Mouse (Mus musculus) embryonic fibroblast, embryonic 13.5 days (primary cell): ENCODE measurements at regions not wholly inside any gene's neighbourhood (a gene's known extent, or its start where the extent isn't known, plus 50 kb on each side); places are given as distances from the start of the nearest gene placed in this dataset.

Experiments
- CTCF ChIP-seq: IDR thresholded peaks from 2 replicates; pipeline ENCODE4 v1.5.1; 2011; ENCODE audit warnings: mild to moderate bottlenecking, control low read depth, low read length, moderate library complexity, borderline replicate concordance; ENCODE audit not compliant: insufficient read depth
- POLR2A ChIP-seq: IDR thresholded peaks from 2 replicates; pipeline ENCODE4 v1.6.1; 2011; ENCODE audit warnings: low read depth, mild to moderate bottlenecking, control low read depth, low read length, moderate library complexity

- TF ChIP-seq CTCF (no peak), POLR2A (no peak; the same call in 1 of the 2 replicates)
Observed at GRCm38 (mm10) chr7:145112146-145112830, 95.6 kb downstream of the 1810010D01Rik start.
